Mouse (Mus musculus) erythroblast, adult 5-6 weeks (primary cell): ENCODE measurements around the gene Gm14744. TPM values are rescaled to one million over a fixed set of nuclear protein-coding genes. Genes with fewer than 3 reads are reported as not detected.
"Not testable (repeated sequence)": the region's sequence is repeated elsewhere in the genome, so short reads cannot be mapped to it uniquely, and the experiment has no call there.

Experiments
- ATAC-seq: replicated peaks from 2 replicates; pipeline ENCODE4 v1.8.0; 2016; ENCODE audit warnings: moderate number of reproducible peaks, mild to moderate bottlenecking, moderate TSS enrichment, inconsistent platforms; ENCODE audit not compliant: poor library complexity, low FRiP score, severe bottlenecking
- total RNA-seq, 2 experiments: library from RNA; stranded (forward) in 1 of 2; stranded (reverse) in 1 of 2; fragments of 150-400 nt in 1 of 2; fragments of 200-764, 138-1000 nt in 1 of 2; gene quantifications; 2 replicates each; pipeline versions ENCODE4 v1.2.3 to v1.2.4; 2015 to 2017; ENCODE audit warnings: low replicate concordance in 2 of 2

Gene Gm14744
- total RNA-seq (2015; ENCODE audit: low replicate concordance) (not detected in 2 replicates), total RNA-seq (2017; ENCODE audit: low replicate concordance) (not detected in 2 replicates)

DNA sequence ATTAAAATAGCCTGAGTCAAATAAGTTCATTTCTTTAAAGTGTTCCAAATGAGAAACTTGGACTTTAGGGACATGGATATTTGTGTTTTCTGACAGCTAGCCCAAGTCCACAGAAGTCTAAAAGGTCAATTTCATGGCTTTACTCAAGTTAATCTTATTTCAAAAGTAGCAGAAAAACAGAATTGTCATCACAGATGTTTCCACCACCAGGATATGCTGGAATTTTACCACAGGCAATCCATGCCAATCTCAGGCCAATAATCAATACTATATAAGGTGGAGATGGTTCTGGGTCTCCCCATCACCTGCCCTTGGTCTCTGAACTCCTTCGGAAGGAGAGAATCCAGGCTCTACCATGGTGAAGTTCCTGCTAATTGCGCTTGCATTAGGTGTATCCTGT, at the start of gene Gm14744:
Gene Gm14744, plus strand, starts transcription at position 301 of the 400 bp plus-strand sequence.
- not testable (repeated sequence) for ATAC-seq

DNA sequence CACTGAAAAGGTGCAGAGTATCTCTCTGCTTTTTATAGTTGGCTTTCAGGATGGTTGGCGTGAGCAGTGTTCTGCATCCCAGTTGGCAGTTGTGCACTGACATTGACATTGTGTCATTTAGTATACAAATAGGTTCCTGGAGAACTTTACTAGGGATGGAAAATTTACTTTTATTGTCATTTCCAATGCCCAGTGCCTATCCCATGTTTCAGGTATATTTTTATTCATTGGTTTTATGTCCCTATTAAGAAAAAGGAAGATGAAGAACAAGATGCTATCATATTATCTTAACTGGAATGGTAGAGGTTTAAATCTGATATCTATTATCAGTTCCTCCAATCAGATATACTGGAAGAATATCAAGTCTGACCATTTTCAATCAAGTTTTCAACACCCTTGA, 11.0 kb upstream of the Gm14744 start, which contains the start of gene Pbsn:
Gene Pbsn, minus strand, starts transcription at position 101 of the 400 bp plus-strand sequence.
- ATAC-seq, result no peak

DNA sequence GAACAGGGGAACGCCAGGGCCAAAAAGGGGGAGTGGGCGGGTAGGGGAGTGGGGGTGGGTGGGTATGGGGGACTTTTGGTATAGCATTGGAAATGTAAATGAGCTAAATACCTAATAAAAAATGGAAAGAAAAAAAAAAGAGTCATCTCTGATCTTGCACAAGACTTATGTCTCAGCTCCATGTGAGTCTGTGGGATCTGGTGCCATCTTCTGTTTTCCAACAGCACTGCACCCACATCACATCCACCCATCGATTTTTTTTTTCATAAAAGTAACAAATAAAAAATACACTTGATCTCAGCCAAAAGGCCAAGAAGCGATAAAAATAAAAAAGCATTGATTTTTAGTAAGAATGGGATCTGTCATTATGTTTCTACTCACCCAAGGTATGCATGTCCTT, 15.5 kb downstream of the Gm14744 start:
- ATAC-seq, result not testable (repeated sequence)

Other genes with a start within 250 kb of the Gm14744 start
- gene Prkx, start 68.5 kb upstream of the Gm14744 start, total RNA-seq (2015; ENCODE audit: low replicate concordance), result 4.4 and 10.2 TPM in 2 replicates
- 2.6 and 3.3 TPM in 2 replicates for gene Prkx, start 68.5 kb upstream of the Gm14744 start, total RNA-seq (2017; ENCODE audit: low replicate concordance)
- gene Pbsn, start 11.1 kb upstream of the Gm14744 start, total RNA-seq (2015; ENCODE audit: low replicate concordance), result not detected in 2 replicates
- gene Pbsn, start 11.1 kb upstream of the Gm14744 start, total RNA-seq (2017; ENCODE audit: low replicate concordance), result not detected in 2 replicates
- not detected in 2 replicates for gene 5430402E10Rik, start 60.3 kb downstream of the Gm14744 start, total RNA-seq (2015; ENCODE audit: low replicate concordance)
- not detected in 2 replicates for gene 5430402E10Rik, start 60.3 kb downstream of the Gm14744 start, total RNA-seq (2017; ENCODE audit: low replicate concordance)
- not detected in 2 replicates for gene Obp1a, start 226.6 kb downstream of the Gm14744 start, total RNA-seq (2015; ENCODE audit: low replicate concordance)
- not detected in 2 replicates for gene Obp1a, start 226.6 kb downstream of the Gm14744 start, total RNA-seq (2017; ENCODE audit: low replicate concordance)